Mouse (Mus musculus) cerebellum, adult 2 months (tissue): ENCODE measurements around the gene Slc46a2. TPM values are rescaled to one million over a fixed set of nuclear protein-coding genes. Genes with fewer than 3 reads are reported as not detected.

Experiments
- DNase-seq, 2 experiments: peaks; one replicate each; pipeline ENCODE4 v3.0.0; 2021
- H3K27ac ChIP-seq: fragments of 200-500 bp; 2 replicates; pipeline ENCODE4 v1.5.1; 2012; ENCODE audit warnings: low read length, control low read depth, inconsistent platforms; ENCODE audit not compliant: insufficient read depth
- H3K27me3 ChIP-seq: fragments of 200-500 bp; 2 replicates; pipeline ENCODE4 v1.6.1; 2012; ENCODE audit warnings: inconsistent platforms, mild to moderate bottlenecking, low read length, moderate library complexity; ENCODE audit not compliant: control insufficient read depth, insufficient read depth
- H3K4me1 ChIP-seq: fragments of 200-500 bp; 2 replicates; pipeline ENCODE4 v1.6.1; 2011; ENCODE audit warnings: low read length; ENCODE audit not compliant: control insufficient read depth, insufficient read depth
- H3K4me3 ChIP-seq: fragments of 200-500 bp; replicated peaks from 2 replicates; pipeline ENCODE3; 2011; ENCODE audit warnings: mild to moderate bottlenecking, low read depth, low read length, control low read depth; ENCODE audit not compliant: insufficient read depth
- CTCF ChIP-seq: fragments of 200-500 bp; IDR thresholded peaks from 2 replicates; pipeline ENCODE4 v1.5.1; 2011; ENCODE audit warnings: low read depth, mild to moderate bottlenecking, control low read depth, low read length, moderate library complexity, borderline replicate concordance; ENCODE audit not compliant: insufficient read depth
- POLR2A ChIP-seq: fragments of 200-500 bp; IDR thresholded peaks from 2 replicates; pipeline ENCODE4 v1.6.1; 2011; ENCODE audit warnings: low read length, control low read depth, borderline replicate concordance; ENCODE audit not compliant: insufficient read depth
- WGBS: fragments of 180-500 bp; shearing (Covaris S2); methylation state at CpG from one replicate; pipeline ENCODE4 v1.1.7; 2018; 5-methylcytosine and 5-hydroxymethylcytosine counted together
- polyA plus RNA-seq: library from polyadenylated mRNA; depleted of rRNA; stranded (reverse); fragments of >200 nt; gene quantifications from 2 replicates; pipeline ENCODE4 v1.2.3, GENCODE M21; 2012

The Slc46a2 gene
- polyA plus RNA-seq, 1 experiment = not detected

DNA sequence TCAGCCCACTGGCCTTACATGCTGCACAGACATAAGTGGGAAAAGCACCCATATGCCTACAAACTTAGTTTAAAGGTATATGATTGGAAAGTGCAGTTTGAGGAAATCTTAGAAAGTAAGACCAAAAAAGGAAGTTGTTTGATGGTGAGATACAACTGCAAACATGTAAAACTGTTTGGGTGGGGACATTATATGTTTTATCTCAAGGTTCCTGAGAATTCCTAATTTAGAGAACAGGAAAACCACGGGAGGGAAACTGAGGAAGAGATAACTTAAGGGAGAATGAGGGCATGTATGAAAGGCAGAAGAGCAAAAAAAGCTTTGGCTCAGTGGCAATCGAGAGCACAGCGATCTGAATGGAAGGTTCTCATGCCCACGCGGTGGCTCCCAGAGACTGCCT, 27.8 kb downstream of the Slc46a2 start:
- Histone ChIP-seq H3K27ac (no peak overlapping the region), H3K4me1 (peaks cover 23% of the 10 kb centered on the region), H3K27me3 (no peaks in the 10 kb centered on the region), H3K4me3 (no peak overlapping the region)
- 80% methylated on average over 5 of the region's 5 CpGs for WGBS
- no peak for DNase-seq
- TF ChIP-seq POLR2A = no peak
- TF ChIP-seq CTCF = no peak

DNA sequence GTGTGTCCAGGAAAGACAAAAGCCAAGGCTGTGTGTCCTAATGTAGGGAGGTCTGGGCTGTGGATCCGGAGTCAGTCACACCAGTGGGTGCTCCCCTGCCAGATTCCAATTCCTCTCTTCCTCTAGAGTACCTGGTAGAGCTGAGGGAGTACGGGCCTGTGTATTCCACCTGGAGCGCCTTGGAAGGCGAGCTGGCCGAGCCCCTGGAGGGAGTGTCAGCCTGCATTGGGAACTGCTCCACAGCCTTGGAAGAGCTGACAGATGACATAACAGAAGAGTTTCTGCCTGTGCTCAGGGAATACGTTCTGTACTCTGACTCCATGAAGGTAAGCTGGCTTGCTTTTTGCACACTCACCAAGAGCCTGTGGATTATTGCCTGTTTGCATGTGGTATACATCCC, 28.6 kb downstream of the Slc46a2 start:
- no peak for TF ChIP-seq POLR2A
- no peak for TF ChIP-seq CTCF
- WGBS = 24% methylated on average over 6 of the region's 6 CpGs
- no peak overlapping the region for H3K27ac ChIP-seq
- H3K4me1 ChIP-seq = peaks cover 19% of the 10 kb centered on the region
- H3K27me3 ChIP-seq = no peaks in the 10 kb centered on the region
- peak; percentile 42 to 49 for DNase-seq
- no peak overlapping the region for H3K4me3 ChIP-seq

DNA sequence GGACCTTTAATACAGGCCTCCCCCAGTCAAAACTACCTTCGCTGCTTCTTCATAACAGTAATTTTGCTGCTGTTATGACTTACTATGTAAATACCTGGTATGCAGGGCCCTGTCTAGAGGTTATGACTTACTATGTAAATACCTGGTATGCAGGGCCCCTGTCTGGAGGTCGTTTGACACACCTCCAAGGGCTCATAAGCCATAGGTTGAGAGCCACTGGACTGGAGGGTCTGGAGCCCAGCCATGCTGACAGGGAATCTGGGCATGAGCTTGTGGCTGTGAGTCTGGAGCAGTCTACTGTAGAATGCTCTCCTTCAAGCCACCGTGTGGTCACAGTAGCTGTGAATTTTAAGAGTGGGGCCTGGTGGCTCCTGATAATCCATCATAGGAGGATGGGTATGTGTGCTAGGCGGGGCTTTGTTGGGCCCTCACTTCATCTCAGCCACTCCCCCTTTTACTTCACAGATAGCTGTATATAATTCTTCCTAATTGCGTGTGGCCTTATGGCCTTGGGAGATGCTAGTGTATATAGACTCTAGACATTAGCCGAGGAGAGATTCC, 30.6 kb downstream of the Slc46a2 start:
- no peak overlapping the region for H3K4me3 ChIP-seq
- 78% methylated on average over 6 of the region's 6 CpGs for WGBS

DNA sequence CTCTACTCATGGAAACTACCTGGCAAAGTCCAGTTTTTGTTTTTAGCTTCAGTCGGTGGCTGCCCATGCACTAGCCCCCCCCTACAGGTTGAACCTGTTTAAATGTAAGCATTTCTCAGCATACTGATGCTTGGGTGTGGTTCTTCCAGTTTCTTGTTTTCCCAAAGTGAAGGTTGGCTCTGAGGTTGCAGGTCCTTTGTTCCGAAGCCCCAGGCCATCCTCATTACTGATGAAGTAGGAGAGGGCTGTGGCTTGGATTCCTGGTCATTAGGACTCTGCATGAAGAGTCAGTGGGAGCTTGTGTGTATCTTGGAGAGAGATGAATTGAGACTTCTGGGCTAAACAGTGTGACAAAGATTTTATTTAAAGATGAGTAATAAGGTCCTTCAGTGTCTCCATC, 33.6 kb downstream of the Slc46a2 start:
- peak in 1 of 2 experiments; percentile 23 for DNase-seq
- no peak overlapping the region for H3K27ac ChIP-seq
- H3K27me3 ChIP-seq = no peaks in the 10 kb centered on the region
- H3K4me3 ChIP-seq = no peak overlapping the region
- H3K4me1 ChIP-seq = peaks cover 8% of the 10 kb centered on the region; the same call in 1 of the 2 replicates
- 47% methylated on average over 2 of the region's 2 CpGs for WGBS
- no peak for TF ChIP-seq POLR2A
- TF ChIP-seq CTCF = no peak

More for the DNA sequence above, 30.6 kb downstream of the Slc46a2 start:
- Histone ChIP-seq H3K27ac (no peak overlapping the region), H3K27me3 (no peaks in the 10 kb centered on the region), H3K4me1 (peaks cover 9% of the 10 kb centered on the region; the same call in 1 of the 2 replicates)
- no peak for DNase-seq
- no peak for TF ChIP-seq CTCF
- no peak for TF ChIP-seq POLR2A

DNA sequence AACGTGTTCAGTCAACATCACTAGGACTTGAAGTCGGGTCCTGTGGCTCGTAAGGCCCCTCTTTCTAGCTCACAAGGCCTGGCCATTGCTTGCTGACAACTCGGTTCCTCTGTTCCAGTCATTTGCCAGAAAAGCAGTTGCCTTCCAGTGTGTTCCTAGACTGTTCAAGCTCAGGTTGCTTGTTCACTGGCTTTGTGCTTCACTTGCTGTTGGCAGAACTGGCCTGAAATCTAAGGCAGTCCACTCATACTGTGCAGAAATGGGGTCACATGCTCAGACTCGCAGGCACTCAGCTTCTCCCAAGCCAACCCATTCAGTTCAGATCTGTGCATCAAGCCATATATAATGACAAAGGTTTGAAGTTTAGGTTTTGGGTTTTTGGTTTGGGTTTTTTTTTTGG, 34.1 kb downstream of the Slc46a2 start:
- H3K4me1 ChIP-seq = peaks cover 8% of the 10 kb centered on the region; the same call in 1 of the 2 replicates
- peak; percentile 48 to 75 for DNase-seq
- no peak overlapping the region for H3K27ac ChIP-seq
- WGBS = 30% methylated on average over 5 of the region's 5 CpGs
- H3K4me3 ChIP-seq = no peak overlapping the region
- H3K27me3 ChIP-seq = no peaks in the 10 kb centered on the region
- TF ChIP-seq CTCF (no peak), POLR2A (no peak)

DNA sequence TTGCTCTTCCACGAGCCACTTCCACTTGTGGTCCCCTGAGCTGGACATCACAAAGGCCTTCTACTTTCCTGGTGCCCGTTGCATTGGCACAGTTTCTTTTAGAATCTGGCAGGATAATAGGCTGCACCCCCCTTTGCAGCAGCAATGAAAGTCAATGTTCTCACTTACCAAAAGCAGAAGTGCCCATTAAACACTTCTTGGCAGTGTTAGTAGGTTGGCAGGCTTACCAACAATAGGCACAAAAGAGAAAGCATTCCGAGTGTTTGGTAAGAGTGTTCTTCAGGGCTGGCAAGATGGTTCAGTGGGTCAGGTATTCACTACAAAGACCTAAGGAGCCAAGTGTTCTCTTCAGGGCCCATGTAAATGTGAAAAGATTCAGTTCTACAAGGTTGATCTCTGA, 35.4 kb downstream of the Slc46a2 start:
- H3K27me3 ChIP-seq = no peaks in the 10 kb centered on the region
- peaks cover 14% of the 10 kb centered on the region for H3K4me1 ChIP-seq
- no peak overlapping the region for H3K27ac ChIP-seq
- peak in 1 of 2 experiments; percentile 23 for DNase-seq
- WGBS = 10% methylated on average over 3 of the region's 3 CpGs
- TF ChIP-seq POLR2A = no peak
- TF ChIP-seq CTCF = no peak
- no peak overlapping the region for H3K4me3 ChIP-seq

DNA sequence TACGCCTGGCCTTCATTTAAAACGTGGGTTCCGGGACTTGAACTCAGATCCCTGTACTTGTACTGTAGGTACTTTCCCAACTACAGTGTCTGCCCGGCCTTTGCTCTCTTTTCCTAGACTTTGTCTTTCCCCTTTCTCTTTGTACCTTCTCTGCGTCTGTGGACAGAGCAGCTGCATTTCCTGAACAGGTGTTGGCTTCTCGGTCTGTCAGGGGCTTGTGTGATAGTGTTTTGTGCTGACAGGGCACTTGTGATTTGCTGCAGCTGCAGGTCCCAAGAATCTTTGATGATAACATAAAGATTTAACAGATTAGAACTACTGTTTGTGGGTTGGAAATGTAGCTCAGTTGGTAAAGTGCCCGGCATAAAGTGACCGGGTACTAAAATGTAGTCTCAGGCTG, 36.3 kb downstream of the Slc46a2 start:
- peaks cover 14% of the 10 kb centered on the region for H3K4me1 ChIP-seq
- no peak for DNase-seq
- H3K4me3 ChIP-seq = no peak overlapping the region
- 90% methylated on average over 8 of the region's 8 CpGs for WGBS
- no peaks in the 10 kb centered on the region for H3K27me3 ChIP-seq
- TF ChIP-seq CTCF (no peak), POLR2A (no peak)
- no peak overlapping the region for H3K27ac ChIP-seq

DNA sequence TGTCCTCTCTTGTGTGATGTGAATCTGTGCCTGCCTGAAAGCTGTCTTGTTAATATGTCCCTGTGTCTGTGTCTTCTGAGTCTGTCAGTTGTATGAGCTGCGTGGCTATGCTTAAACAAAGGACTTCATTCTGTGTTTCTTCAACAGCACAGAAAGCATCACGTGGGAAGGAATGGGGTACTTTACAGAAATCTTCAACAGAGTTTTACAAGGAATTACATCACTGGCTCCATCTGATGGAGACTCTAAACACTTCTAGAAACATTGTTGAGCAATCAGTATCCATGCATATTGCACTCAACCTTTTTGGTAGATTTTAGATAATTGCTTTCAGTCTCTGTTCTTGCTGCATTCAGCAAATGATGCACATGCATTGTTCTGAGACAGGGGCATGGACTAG, 37.8 kb downstream of the Slc46a2 start:
- H3K27ac ChIP-seq = no peak overlapping the region
- TF ChIP-seq CTCF = no peak
- TF ChIP-seq POLR2A = no peak

More for the DNA sequence above, 37.8 kb downstream of the Slc46a2 start:
- WGBS = 68% methylated on average over 2 of the region's 2 CpGs
- no peak overlapping the region for H3K4me3 ChIP-seq
- H3K27me3 ChIP-seq = no peaks in the 10 kb centered on the region
- DNase-seq = no peak
- peaks cover 14% of the 10 kb centered on the region for H3K4me1 ChIP-seq
